Mouse (Mus musculus) kidney, adult 2 months (tissue): ENCODE data around the gene Erich3. TPM values are rescaled to one million over a fixed set of nuclear protein-coding genes. Genes with fewer than 3 reads are reported as not detected.

Experiments
- DNase-seq: peaks from one replicate; pipeline ENCODE4 v3.0.0; 2021
- H3K27ac ChIP-seq: fragments of 200-500 bp; 2 replicates; pipeline ENCODE4 v1.5.1; 2012; ENCODE audit warnings: low read depth, low read length, control low read depth, inconsistent platforms; ENCODE audit not compliant: insufficient read depth
- H3K27me3 ChIP-seq: fragments of 200-500 bp; replicated peaks from 2 replicates; pipeline ENCODE4 v1.6.1; 2012; ENCODE audit warnings: mild to moderate bottlenecking, moderate library complexity, low read length, inconsistent platforms; ENCODE audit not compliant: control insufficient read depth, insufficient read depth
- H3K36me3 ChIP-seq: fragments of 200-500 bp; 2 replicates; pipeline ENCODE4 v1.6.1; 2012; ENCODE audit warnings: mild to moderate bottlenecking, moderate library complexity, low read length, inconsistent platforms; ENCODE audit not compliant: control insufficient read depth, insufficient read depth
- H3K4me1 ChIP-seq: fragments of 200-500 bp; 2 replicates; pipeline ENCODE4 v1.6.1; 2011; ENCODE audit warnings: low read length; ENCODE audit not compliant: control insufficient read depth, insufficient read depth
- H3K4me3 ChIP-seq: fragments of 200-500 bp; 2 replicates; pipeline ENCODE4 v1.5.1; 2011; ENCODE audit warnings: mild to moderate bottlenecking, low read depth, low read length, control low read depth; ENCODE audit not compliant: insufficient read depth
- CTCF ChIP-seq: fragments of 200-500 bp; conservative IDR thresholded peaks from 2 replicates; pipeline ENCODE4 v1.5.1; 2011; ENCODE audit warnings: low read depth, mild to moderate bottlenecking, control low read depth, low read length, moderate library complexity, mixed read lengths; ENCODE audit not compliant: insufficient read depth, insufficient read length
- POLR2A ChIP-seq: fragments of 200-500 bp; IDR thresholded peaks from one replicate; pipeline ENCODE4 v1.6.1; 2011; ENCODE audit warnings: low read depth, low read length, control low read depth
- WGBS: fragments of 180-500 bp; shearing (Covaris S2); methylation state at CpG from one replicate; pipeline ENCODE4 v1.1.7; 2018; 5-methylcytosine and 5-hydroxymethylcytosine counted together
- polyA plus RNA-seq: library from polyadenylated mRNA; depleted of rRNA; stranded (reverse); fragments of >200 nt; gene quantifications from 2 replicates; pipeline ENCODE4 v1.2.3, GENCODE M21; 2012; rRNA removed

The Erich3 gene
- polyA plus RNA-seq, 1 experiment, result 0.19 TPM

DNA sequence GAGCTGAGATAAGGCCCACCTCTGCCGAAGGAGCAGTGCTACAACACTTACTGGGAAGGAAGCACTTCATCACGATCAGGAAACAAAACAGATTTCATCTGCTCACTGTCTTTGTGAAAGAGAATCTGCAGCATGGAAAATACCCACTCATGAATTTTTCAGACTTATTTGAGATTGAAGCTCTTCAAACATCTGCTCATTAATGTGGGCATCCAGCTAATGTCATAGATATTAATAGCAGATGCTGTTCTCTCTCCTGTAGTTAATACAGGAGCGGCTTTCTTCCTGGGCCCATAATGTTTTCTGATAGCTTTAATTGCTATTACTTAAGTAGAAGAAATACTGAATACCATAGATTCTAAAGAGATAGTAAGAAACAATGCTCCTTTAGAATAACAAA lies 152.6 kb downstream of the Erich3 start:
- Histone ChIP-seq H3K4me1 (no peaks in the 10 kb centered on the region), H3K4me3 (no peak overlapping the region), H3K36me3 (no peaks in the 10 kb centered on the region), H3K27me3 (no peaks in the 10 kb centered on the region), H3K27ac (no peak overlapping the region)
- WGBS, result 63% methylated on average over 3 of the region's 3 CpGs
- TF ChIP-seq POLR2A (no peak), CTCF (no peak)
- no peak for DNase-seq

DNA sequence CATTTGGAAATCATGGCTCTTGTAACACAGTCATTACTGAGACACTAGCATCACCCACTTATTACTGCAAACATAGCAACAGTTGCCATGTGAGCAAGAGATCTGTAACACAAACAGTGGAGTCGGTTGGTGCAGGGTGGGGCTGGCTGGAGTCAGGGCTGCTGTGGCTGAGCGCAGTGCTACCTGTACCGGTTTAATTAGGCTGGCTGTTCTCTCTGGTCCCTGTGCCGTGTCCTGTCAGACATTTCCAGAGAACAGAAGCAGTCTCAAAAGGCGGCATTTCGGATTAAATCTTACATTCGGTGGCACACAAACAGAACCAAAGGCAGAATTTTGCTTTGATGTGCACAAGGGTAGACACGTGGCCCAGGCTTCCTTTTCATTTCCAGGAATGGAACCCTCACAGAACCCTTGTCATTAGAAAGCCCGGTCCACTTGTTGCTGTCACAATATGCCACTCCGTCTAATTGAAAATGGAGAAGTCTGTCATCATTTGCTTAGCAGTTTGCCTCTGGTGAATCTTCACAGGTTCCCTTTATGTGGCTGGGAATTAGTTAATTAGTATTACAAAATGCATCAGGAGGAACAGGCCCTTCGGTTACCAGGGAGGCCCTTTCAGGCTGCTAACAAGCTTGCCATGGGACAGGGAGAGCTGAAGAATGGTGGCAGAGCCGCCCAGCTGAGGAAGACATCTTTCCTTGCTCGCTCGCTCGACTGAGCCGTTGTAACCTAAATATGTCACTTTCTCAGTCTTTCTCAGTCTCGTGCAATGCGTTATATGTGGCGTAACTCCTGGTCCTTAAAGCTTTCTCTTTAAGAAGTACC lies 153.4 kb downstream of the Erich3 start:
- DNase-seq, result no peak
- TF ChIP-seq CTCF, result no peak
- TF ChIP-seq POLR2A, result no peak
- no peaks in the 10 kb centered on the region for H3K27me3 ChIP-seq
- H3K4me3 ChIP-seq, result no peak overlapping the region
- no peaks in the 10 kb centered on the region for H3K36me3 ChIP-seq
- no peak overlapping the region for H3K27ac ChIP-seq
- no peaks in the 10 kb centered on the region for H3K4me1 ChIP-seq
- 42% methylated on average over 19 of the region's 19 CpGs for WGBS

Other genes starting within 250 kb of the Erich3 start
- 218 and 240 TPM in 2 replicates for gene Cryz, start 67.1 kb upstream of the Erich3 start, polyA plus RNA-seq
- 12.0 and 12.5 TPM in 2 replicates for gene Tyw3, start 66.8 kb upstream of the Erich3 start, polyA plus RNA-seq